Mouse (Mus musculus) gastrocnemius, postnatal 14 days (tissue): ENCODE data around the gene Insig1. TPM values are rescaled to one million over a fixed set of nuclear protein-coding genes. Genes with fewer than 3 reads are reported as not detected.
A peak's percentile ranks its signal among the peaks of the same experiment; 100 is the strongest.

Source experiments
- DNase-seq: peaks from one replicate; pipeline ENCODE4 v3.0.0; 2021; ENCODE audit warnings: mixed read lengths
- intact Hi-C: fragments of 180-260 bp; cut with DNase I; formaldehyde crosslinking; loops from one replicate; pipeline ENCODE4 v1.15.1; 2025; ENCODE audit warnings: low total_unique reads
- long read RNA-seq, 2 experiments: library from polyadenylated mRNA; stranded (forward); transcript quantifications; one replicate each; pipeline ENCODE4 v2.0.0; 2021
- total RNA-seq, 2 experiments: library from RNA; stranded (reverse); gene quantifications; 2 replicates each; pipeline ENCODE4 v1.2.3; 2021

Gene Insig1
- total RNA-seq = 10 to 100 TPM in 1 of 2 experiments, 1 to 10 TPM in 1; 9.1 to 13.9 TPM
- long read RNA-seq, experiment 1, transcript Insig1-201 (5 exons, 2,697 nt) = major isoform, 18 of 18 reads
- long read RNA-seq, experiment 1, partial matches to known transcripts = 0 of 18 reads
- long read RNA-seq, experiment 1, other reads (novel, unspliced or antisense) = 0 of 18 reads
- long read RNA-seq, experiment 2, transcript Insig1-201 (5 exons, 2,697 nt) = major isoform, 19 of 21 reads
- long read RNA-seq, experiment 2, partial matches to known transcripts = 1 of 21 reads
- long read RNA-seq, experiment 2, other reads (novel, unspliced or antisense) = 1 of 21 reads

DNA sequence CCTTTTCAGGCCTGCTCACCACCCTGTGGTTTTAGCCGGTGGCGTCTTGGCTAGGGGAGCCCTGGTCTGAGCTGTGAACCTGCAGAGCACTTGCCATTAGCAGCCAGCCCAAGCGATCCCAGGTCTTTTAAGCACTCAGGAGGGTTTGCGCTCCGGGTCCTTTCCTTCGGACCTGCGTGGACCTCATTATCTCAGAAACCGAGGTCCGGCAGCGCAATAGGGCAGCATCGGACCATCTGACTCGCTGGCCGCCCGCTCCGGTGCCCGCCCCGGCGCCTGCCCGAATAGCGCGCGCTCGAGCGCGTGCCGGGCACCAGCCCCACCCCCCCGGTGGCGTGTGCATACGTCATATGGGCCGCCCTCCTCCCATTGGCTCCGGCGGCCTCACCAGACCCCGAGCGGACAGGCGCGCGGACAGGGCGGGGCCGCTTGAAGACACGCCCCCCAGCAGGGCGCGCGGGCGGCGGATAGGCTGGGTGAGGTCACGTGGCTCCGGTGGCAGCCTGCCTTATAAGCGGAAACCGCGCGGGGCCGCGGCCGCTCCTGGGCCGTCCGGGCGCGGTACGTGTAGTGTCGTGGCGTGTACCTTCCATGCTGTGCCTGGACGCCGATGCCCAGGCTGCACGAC lies at the start of gene Insig1:
Gene Insig1, plus strand, starts transcription at position 536 of the 628 bp plus-strand sequence.
- intact Hi-C loops = no loop called here
- DNase-seq = peak; percentile 99

GRCm38 (mm10) chr5:28023452-28023851 lies 47.7 kb upstream of the Insig1 start:
- DNase-seq = no peak
- intact Hi-C loops = no loop called here

- DNase-seq = no peak
- intact Hi-C loops = no loop called here
Observed at GRCm38 (mm10) chr5:28031577-28032236, 39.5 kb upstream of the Insig1 start.

GRCm38 (mm10) chr5:28032866-28033265 lies 38.3 kb upstream of the Insig1 start:
- DNase-seq = no peak
- intact Hi-C loops = no loop called here

DNA sequence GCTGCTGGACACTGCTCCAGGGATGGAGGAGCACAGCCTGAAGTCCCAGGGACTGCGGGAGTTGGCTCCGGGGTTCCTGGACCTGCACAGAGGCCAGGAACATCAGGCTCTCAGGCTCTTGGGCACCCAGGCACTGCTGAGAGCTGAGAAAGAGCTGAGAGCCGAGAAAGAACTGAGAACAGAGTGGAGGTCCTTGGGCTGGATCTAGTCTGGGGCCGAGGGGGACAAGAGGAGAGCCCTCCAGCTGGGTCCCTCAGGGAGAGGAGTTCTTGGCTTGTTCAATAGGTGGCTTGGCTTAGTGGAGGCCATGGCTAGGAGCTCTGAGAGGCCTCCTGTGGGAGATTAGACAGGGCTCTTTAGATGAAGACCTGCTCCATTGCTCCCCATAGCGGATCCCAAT lies 37.9 kb upstream of the Insig1 start:
- no peak for DNase-seq
- intact Hi-C loops = no loop called here

DNA sequence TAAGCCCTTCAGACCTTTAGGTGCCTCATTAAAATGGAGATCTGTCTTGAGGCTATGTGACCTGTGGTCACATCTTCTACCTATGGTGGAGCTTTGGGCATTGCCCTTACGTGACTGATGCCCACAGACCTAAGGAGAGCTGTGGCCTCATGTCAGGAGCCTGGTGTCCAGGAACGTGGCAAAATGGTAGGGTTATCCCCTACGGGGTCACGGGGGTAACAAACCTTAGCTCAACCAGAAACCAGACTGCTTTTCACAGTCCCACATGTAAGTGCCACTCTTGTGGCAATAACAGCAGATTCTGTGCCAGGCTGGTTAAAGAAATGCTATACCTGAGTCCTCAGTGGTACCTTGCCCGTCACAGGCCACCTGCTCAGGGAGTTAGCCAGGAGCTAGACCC lies 37.3 kb upstream of the Insig1 start:
- DNase-seq = no peak
- intact Hi-C loops = no loop called here

GRCm38 (mm10) chr5:28036011-28036410 lies 35.2 kb upstream of the Insig1 start:
- no peak for DNase-seq
- intact Hi-C loops = no loop called here

- intact Hi-C loops = no loop called here
Observed at GRCm38 (mm10) chr5:28036518-28036917, 34.6 kb upstream of the Insig1 start.

GRCm38 (mm10) chr5:28037172-28037591 lies 34.0 kb upstream of the Insig1 start:
- intact Hi-C loops = no loop called here
- peak; percentile 49 for DNase-seq

More at GRCm38 (mm10) chr5:28036518-28036917, 34.6 kb upstream of the Insig1 start:
- DNase-seq = no peak

GRCm38 (mm10) chr5:28037639-28038038 lies 33.5 kb upstream of the Insig1 start:
- intact Hi-C loops = no loop called here
- DNase-seq = peak; percentile 31

DNA sequence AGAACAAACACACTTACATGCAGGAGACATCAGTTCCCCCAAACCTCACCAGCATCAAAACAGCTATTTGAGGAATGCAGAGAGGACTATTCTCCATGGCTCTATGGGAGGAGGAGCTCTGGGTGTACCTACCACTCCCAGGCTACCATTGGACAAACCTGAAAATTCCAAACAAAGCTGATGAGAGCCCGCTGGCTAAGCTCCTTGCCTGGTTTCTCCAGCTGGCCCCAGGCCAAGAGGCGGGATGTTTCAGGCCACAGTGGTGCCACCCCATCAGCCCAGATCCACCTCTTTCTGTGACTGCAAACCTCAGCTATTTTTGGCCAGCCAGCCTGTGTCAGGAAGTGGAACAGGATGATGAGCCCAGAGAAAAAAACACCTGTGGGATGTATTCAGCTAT lies 33.0 kb upstream of the Insig1 start:
- intact Hi-C loops = no loop called here
- DNase-seq = peak; percentile 73

DNA sequence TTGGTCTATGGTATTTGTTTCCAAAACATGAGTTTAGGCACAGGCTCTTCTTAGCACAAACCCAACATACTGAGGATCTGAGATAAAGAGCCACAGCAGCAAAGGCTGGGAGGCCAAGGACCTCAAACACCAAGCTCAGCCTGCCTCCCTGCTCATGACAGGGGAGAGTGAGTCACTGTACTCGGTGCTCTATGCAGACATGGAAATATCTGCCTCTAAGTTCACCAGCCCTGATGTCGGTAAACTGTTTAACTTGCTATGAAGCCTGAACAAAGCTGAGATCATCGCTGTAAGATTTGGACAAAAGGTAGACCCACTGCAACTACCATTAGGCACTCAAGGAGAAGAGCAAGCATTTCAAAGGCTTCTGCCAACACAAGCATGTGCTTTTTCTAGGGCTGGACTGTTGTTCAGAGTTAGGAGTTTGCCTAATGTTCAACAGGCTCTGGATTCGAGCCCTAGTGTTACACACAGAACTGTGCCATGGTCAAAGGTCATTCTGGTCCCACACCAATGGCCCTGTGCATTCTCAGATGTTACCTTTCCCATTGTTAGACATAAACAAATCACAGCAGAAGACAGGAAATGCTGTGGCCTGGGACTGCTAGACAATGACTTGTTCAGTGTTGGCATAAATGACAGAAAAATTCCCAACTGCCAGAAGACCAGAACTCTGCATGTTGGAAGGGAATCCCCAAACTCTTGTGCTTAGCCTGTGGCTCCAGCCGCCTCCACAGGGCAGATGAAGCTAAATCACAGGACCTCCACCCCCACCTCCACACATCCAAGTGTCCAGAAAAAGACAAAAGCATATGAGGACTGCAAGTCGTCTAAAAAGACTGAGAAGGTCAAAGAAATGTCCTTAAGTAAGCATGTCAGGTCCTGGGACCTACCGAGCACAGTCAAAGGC lies 31.2 kb upstream of the Insig1 start:
- intact Hi-C loops = no loop called here
- no peak for DNase-seq

DNA sequence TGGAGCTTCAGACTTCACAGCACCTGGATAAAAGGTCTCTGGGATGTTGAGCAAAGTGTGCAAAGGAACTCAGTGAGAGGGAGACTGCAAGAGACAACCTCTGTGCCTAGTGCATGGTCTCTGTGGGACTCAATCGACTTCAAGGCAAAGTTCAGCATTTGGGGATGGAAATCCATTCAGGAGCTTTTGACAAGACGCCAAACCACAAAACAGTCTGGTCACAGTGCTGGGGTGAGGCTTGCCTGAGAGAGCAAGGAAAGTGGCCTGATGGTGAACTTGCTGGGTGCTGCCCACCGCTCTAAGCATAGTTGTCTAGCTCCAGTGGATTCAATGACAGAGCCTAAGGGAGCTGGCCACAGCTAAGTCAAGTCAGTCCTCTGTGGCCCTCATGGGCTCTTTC lies 30.4 kb upstream of the Insig1 start:
- intact Hi-C loops = no loop called here
- no peak for DNase-seq

- no peak for DNase-seq
- intact Hi-C loops = no loop called here
Observed at GRCm38 (mm10) chr5:28042021-28042420, 29.1 kb upstream of the Insig1 start.

- intact Hi-C loops = no loop called here
- DNase-seq = no peak
Observed at GRCm38 (mm10) chr5:28042779-28043178, 28.4 kb upstream of the Insig1 start.

DNA sequence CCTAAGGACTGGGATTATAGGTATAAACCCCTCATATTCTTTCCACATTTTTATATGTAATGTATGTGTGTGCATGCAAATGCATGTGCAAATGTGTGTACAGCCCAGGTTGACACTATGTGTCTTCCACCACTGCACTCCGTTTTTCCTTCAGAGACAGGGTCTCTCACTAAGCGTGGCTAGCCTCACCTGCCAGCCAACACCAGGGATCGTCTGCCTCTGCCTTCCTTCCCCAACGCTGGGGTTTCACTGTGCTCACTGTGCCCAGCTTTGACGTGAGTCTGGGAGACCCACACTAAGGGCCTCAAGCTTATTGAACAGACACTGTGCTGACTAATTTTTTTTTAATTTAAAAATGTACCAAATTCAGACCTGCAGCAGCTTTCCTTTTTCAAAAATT lies 27.8 kb upstream of the Insig1 start:
- intact Hi-C loops = no loop called here
- no peak for DNase-seq

DNA sequence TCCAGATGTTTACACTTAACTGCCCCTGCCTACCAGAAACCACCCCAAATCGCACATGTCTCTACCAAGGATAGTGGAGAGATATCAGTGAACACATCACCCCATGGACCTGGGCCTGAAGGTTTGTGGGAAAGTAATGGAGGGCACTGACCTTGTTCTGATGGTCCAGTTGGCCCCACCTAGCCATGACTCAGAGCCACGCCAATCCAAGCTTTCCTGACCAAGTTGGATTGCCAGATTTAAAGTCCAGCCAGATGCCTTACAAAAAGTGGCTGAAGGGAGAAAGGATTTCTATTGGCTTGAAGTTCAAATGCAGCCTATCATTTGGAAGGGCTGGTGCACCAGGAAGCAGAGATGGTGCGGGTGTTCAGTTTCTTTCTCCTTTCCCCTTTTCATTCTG lies 24.2 kb upstream of the Insig1 start:
- intact Hi-C loops = no loop called here
- no peak for DNase-seq

DNA sequence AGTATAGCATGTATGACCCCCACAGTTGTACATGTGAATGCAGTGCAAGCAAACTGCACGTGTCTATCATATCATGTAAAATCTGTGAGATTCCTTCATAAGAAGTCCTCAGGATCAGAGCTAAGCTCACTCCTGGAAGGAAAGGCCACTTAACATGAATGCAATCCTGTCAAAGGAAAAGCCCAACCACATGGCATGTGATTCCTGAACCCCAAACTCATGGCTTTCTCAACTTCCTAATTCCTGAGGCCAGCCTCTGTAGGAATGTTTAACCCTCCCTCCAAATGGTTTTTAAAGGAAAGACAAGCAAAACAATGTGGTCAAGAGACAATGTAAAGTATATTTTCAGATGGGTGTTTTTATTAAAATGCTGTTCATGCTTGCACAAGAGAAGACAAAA lies 23.2 kb upstream of the Insig1 start:
- DNase-seq = no peak
- intact Hi-C loops = no loop called here

GRCm38 (mm10) chr5:28055450-28055849 lies 15.7 kb upstream of the Insig1 start:
- intact Hi-C loops = no loop called here
- DNase-seq = peak; percentile 11

GRCm38 (mm10) chr5:28056877-28057276 lies 14.3 kb upstream of the Insig1 start:
- intact Hi-C loops = no loop called here
- no peak for DNase-seq
